Mouse (Mus musculus) spleen, adult 2 months (tissue): ENCODE measurements at regions not wholly inside any gene's neighbourhood (a gene's known extent, or its start where the extent isn't known, plus 50 kb on each side); places are given as distances from the start of the nearest gene placed in this dataset.

ENCODE experiments used
- CTCF ChIP-seq: fragments of 200-500 bp; IDR thresholded peaks from 2 replicates; pipeline ENCODE4 v1.5.1; 2011; ENCODE audit warnings: mild to moderate bottlenecking, inconsistent platforms; ENCODE audit not compliant: insufficient read depth, insufficient read length, insufficient replicate concordance; ENCODE audit errors: extremely low read depth
- POLR2A ChIP-seq: fragments of 200-500 bp; IDR thresholded peaks from 2 replicates; pipeline ENCODE4 v1.6.1; 2011; ENCODE audit warnings: low read depth, low read length, inconsistent platforms

DNA sequence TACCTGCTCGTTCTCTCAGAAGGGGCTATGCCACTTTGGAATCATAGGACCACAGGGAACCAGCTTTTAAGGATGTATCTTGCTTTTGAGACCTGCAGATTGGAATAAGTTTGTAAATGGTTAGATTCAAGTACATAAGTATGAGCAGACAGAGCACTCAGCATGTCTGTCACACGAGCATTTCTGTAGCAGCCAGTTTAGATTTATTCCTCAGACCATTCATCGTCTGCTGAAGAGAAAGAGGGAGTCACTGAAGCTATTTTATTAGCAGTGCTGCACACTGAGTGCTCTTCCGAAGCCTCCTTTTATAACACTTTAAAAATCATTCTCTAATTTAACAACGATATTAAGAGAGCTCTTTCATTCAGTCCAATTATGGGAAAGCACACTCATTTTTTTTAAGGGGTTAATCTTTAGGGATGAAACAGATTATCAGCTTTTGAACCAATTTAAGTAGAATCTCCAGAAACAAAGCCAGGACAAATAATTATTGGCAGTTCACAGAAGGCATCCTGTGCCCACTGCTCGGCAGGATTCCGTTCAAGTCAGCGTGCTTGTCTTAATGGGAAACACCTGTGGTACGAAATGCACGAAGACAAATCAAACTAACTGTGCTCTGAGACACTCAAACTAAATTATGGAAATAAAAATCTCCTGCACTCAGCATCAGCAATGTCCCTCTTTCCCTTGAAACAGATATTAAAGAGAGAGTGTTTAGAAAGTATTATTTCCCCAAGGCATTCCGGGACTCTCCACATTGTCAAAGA, 846.3 kb upstream of the Adgrl2 start:
- TF ChIP-seq CTCF (no peak), POLR2A (no peak)
